Mouse (Mus musculus): ENCODE measurements around the gene Fbxl19. TPM values are rescaled to one million over a fixed set of nuclear protein-coding genes. Genes with fewer than 3 reads are reported as not detected.

The Fbxl19 gene
- polyA plus RNA-seq, 1 experiment from 2014 or later = 10.7 TPM

GRCm38 (mm10) chr7:127746494-127747491, 2.5 kb downstream of the Fbxl19 start:
- ATAC-seq (ENCODE audit: low FRiP score) (peak; percentile 33), DNase-seq (ENCODE audit: low spot score) (peak; percentile 55)
- no peaks in the 10 kb centered on the region for H3K9me3 ChIP-seq (ENCODE audit: control insufficient read depth, low read length)
- peak overlapping the region; percentile 90 for H3K27ac ChIP-seq (ENCODE audit: low read depth, low read length)
- peak overlapping the region; percentile 89 for H3K9ac ChIP-seq (ENCODE audit: low read depth, low read length)
- peak overlapping the region; percentile 90 for H3K4me2 ChIP-seq (replicated peaks; ENCODE audit: low read depth, low read length)
- under 1% methylated on average over 29 of the region's 62 CpGs for WGBS
- H3K27me3 ChIP-seq (ENCODE audit: control insufficient read depth, insufficient read depth, low read length) = no peaks in the 10 kb centered on the region
- H3K4me1 ChIP-seq (replicated peaks; ENCODE audit: control insufficient read depth, insufficient read depth, low read length) = no peaks in the 10 kb centered on the region; the same call in 1 of the 2 replicates
- peaks cover 9% of the 10 kb centered on the region for H3K36me3 ChIP-seq (ENCODE audit: control insufficient read depth, insufficient read depth, low read length)
- peak overlapping the region; percentile 93 for H3K4me3 ChIP-seq (ENCODE audit: low read depth, low read length)

DNA sequence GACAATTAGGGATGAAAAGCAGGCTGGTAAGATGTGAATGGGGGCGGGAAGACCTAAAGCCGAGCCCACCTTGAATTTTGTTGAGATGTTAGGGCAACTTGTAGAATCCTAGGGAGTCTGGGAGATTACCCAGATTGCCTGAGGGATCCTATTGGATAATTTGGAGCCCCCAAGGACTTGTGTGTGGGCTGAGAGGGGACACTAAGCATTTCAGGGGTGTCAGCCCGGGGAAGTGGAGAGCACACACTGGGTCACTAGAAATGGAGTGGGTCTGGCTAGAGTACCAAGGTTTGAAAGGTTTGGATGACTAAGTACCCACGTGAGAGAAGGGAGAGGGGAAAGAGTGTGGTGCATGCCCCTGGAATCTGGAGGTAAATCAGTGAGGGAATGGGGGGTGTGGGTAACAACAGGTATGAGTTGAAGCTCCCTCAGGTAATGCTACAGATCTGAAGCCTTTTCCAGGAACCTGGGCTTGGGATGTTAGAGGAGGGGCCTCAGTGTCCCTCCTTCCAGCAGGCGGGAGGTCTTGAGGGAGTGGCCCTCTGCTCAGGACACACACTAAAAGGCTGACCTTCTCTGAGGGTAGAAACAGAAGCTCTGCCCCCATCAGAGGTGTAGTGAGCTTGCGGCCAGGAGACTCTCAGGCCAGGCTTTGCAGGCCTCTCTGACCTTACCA, 3.4 kb downstream of the Fbxl19 start:
- Histone ChIP-seq H3K4me3 (ENCODE audit: low read depth, low read length) (peak overlapping the region; percentile 93), H3K4me2 (replicated peaks; ENCODE audit: low read depth, low read length) (peak overlapping the region; percentile 90), H3K9me3 (ENCODE audit: control insufficient read depth, low read length) (no peaks in the 10 kb centered on the region), H3K4me1 (replicated peaks; ENCODE audit: control insufficient read depth, insufficient read depth, low read length) (no peaks in the 10 kb centered on the region; the same call in 1 of the 2 replicates), H3K27ac (ENCODE audit: low read depth, low read length) (peak overlapping the region; percentile 21; the same call in 1 of the 2 replicates), H3K36me3 (ENCODE audit: control insufficient read depth, insufficient read depth, low read length) (peaks cover 13% of the 10 kb centered on the region), H3K27me3 (ENCODE audit: control insufficient read depth, insufficient read depth, low read length) (no peaks in the 10 kb centered on the region), H3K9ac (ENCODE audit: low read depth, low read length) (peak overlapping the region; percentile 89)
- ATAC-seq (ENCODE audit: low FRiP score) (no peak), DNase-seq (ENCODE audit: low spot score) (no peak)
- WGBS = 39% methylated on average over 6 of the region's 6 CpGs

GRCm38 (mm10) chr7:127748235-127748560, 3.9 kb downstream of the Fbxl19 start:
- no peak overlapping the region for H3K4me2 ChIP-seq (replicated peaks; ENCODE audit: low read depth, low read length)
- H3K4me3 ChIP-seq (ENCODE audit: low read depth, low read length) = 0 out of 2 replicates have a peak overlapping the region, but pooled peaks have one; percentile 93

GRCm38 (mm10) chr7:127750131-127751127, 6.1 kb downstream of the Fbxl19 start:
- Histone ChIP-seq H3K9me3 (ENCODE audit: control insufficient read depth, low read length) (no peaks in the 10 kb centered on the region), H3K27me3 (ENCODE audit: control insufficient read depth, insufficient read depth, low read length) (no peaks in the 10 kb centered on the region), H3K4me3 (ENCODE audit: low read depth, low read length) (no peak overlapping the region), H3K9ac (ENCODE audit: low read depth, low read length) (no peak overlapping the region), H3K36me3 (ENCODE audit: control insufficient read depth, insufficient read depth, low read length) (peaks cover 13% of the 10 kb centered on the region), H3K4me2 (replicated peaks; ENCODE audit: low read depth, low read length) (no peak overlapping the region), H3K4me1 (replicated peaks; ENCODE audit: control insufficient read depth, insufficient read depth, low read length) (no peaks in the 10 kb centered on the region; the same call in 1 of the 2 replicates), H3K27ac (ENCODE audit: low read depth, low read length) (no peak overlapping the region)
- DNase-seq (ENCODE audit: low spot score) (no peak), ATAC-seq (ENCODE audit: low FRiP score) (no peak)
- 91% methylated on average over 19 of the region's 19 CpGs for WGBS

More at GRCm38 (mm10) chr7:127748235-127748560, 3.9 kb downstream of the Fbxl19 start:
- H3K27me3 ChIP-seq (ENCODE audit: control insufficient read depth, insufficient read depth, low read length) = no peaks in the 10 kb centered on the region
- H3K36me3 ChIP-seq (ENCODE audit: control insufficient read depth, insufficient read depth, low read length) = peaks cover 13% of the 10 kb centered on the region
- H3K4me1 ChIP-seq (replicated peaks; ENCODE audit: control insufficient read depth, insufficient read depth, low read length) = no peaks in the 10 kb centered on the region; the same call in 1 of the 2 replicates
- H3K9ac ChIP-seq (ENCODE audit: low read depth, low read length) = no peak overlapping the region
- H3K9me3 ChIP-seq (ENCODE audit: control insufficient read depth, low read length) = no peaks in the 10 kb centered on the region
- H3K27ac ChIP-seq (ENCODE audit: low read depth, low read length) = no peak overlapping the region; the same call in 1 of the 2 replicates
- DNase-seq (ENCODE audit: low spot score) (no peak), ATAC-seq (ENCODE audit: low FRiP score) (no peak)
- 93% methylated on average over 28 of the region's 28 CpGs for WGBS

DNA sequence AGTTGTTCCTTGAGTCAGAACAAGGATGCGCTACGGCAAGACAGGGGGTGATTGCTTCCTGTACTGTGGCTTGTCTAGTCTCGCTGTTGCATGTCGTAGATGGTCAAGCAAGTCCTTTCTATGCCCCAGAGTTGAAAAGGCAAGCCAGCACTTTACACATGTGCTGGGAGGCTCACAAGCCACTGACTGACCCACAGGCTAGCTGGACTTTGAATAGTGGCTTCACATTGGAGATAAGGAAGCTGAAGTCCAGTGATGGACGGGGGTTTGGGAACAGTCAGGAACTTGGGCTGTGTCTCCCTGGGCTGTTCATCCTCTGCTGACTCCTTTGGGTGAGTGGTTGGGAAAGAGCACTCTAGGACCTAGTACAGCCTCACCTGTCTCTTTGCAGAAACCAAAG, 7.3 kb downstream of the Fbxl19 start:
- Histone ChIP-seq H3K36me3 (ENCODE audit: control insufficient read depth, insufficient read depth, low read length) (peaks cover 13% of the 10 kb centered on the region), H3K27ac (ENCODE audit: low read depth, low read length) (no peak overlapping the region)

DNA sequence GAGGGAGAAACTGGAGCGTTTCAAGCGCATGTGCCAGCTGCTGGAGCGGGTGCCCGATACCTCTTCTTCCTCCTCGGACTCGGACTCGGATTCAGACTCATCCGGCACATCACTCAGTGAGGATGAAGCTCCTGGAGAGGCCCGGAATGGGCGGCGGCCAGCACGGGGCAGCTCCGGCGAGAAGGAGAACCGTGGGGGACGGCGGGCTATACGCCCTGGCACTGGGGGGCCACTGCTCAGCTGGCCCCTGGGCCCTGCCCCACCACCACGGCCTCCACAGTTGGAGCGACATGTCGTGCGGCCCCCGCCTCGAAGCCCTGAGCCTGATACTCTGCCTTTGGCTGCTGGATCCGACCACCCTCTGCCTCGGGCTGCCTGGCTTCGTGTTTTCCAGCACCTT, 7.7 kb downstream of the Fbxl19 start:
- DNase-seq (ENCODE audit: low spot score) = no peak
- Histone ChIP-seq H3K27me3 (ENCODE audit: control insufficient read depth, insufficient read depth, low read length) (no peaks in the 10 kb centered on the region), H3K4me1 (replicated peaks; ENCODE audit: control insufficient read depth, insufficient read depth, low read length) (no peaks in the 10 kb centered on the region; the same call in 1 of the 2 replicates), H3K4me2 (replicated peaks; ENCODE audit: low read depth, low read length) (no peak overlapping the region), H3K4me3 (ENCODE audit: low read depth, low read length) (no peak overlapping the region), H3K9me3 (ENCODE audit: control insufficient read depth, low read length) (no peaks in the 10 kb centered on the region), H3K36me3 (ENCODE audit: control insufficient read depth, insufficient read depth, low read length) (peaks cover 13% of the 10 kb centered on the region), H3K9ac (ENCODE audit: low read depth, low read length) (no peak overlapping the region), H3K27ac (ENCODE audit: low read depth, low read length) (no peak overlapping the region)
- no peak for ATAC-seq (ENCODE audit: low FRiP score)
- WGBS = 94% methylated on average over 27 of the region's 27 CpGs

More for the DNA sequence above, 7.3 kb downstream of the Fbxl19 start:
- Histone ChIP-seq H3K4me2 (replicated peaks; ENCODE audit: low read depth, low read length) (no peak overlapping the region), H3K9ac (ENCODE audit: low read depth, low read length) (no peak overlapping the region), H3K27me3 (ENCODE audit: control insufficient read depth, insufficient read depth, low read length) (no peaks in the 10 kb centered on the region), H3K4me1 (replicated peaks; ENCODE audit: control insufficient read depth, insufficient read depth, low read length) (no peaks in the 10 kb centered on the region; the same call in 1 of the 2 replicates), H3K4me3 (ENCODE audit: low read depth, low read length) (no peak overlapping the region), H3K9me3 (ENCODE audit: control insufficient read depth, low read length) (no peaks in the 10 kb centered on the region)
- DNase-seq (ENCODE audit: low spot score) (no peak), ATAC-seq (ENCODE audit: low FRiP score) (no peak)
- WGBS = 94% methylated on average over 5 of the region's 5 CpGs

- WGBS = 82% methylated on average over 5 of the region's 5 CpGs
- Histone ChIP-seq H3K9ac (ENCODE audit: low read depth, low read length) (no peak overlapping the region), H3K4me3 (ENCODE audit: low read depth, low read length) (no peak overlapping the region), H3K4me2 (replicated peaks; ENCODE audit: low read depth, low read length) (no peak overlapping the region), H3K9me3 (ENCODE audit: control insufficient read depth, low read length) (no peaks in the 10 kb centered on the region), H3K36me3 (ENCODE audit: control insufficient read depth, insufficient read depth, low read length) (peaks cover 17% of the 10 kb centered on the region), H3K27me3 (ENCODE audit: control insufficient read depth, insufficient read depth, low read length) (no peaks in the 10 kb centered on the region), H3K27ac (ENCODE audit: low read depth, low read length) (no peak overlapping the region), H3K4me1 (replicated peaks; ENCODE audit: control insufficient read depth, insufficient read depth, low read length) (no peaks in the 10 kb centered on the region)
- DNase-seq (ENCODE audit: low spot score) (no peak), ATAC-seq (ENCODE audit: low FRiP score) (no peak)
Measured at GRCm38 (mm10) chr7:127753158-127753557, 8.8 kb downstream of the Fbxl19 start.

DNA sequence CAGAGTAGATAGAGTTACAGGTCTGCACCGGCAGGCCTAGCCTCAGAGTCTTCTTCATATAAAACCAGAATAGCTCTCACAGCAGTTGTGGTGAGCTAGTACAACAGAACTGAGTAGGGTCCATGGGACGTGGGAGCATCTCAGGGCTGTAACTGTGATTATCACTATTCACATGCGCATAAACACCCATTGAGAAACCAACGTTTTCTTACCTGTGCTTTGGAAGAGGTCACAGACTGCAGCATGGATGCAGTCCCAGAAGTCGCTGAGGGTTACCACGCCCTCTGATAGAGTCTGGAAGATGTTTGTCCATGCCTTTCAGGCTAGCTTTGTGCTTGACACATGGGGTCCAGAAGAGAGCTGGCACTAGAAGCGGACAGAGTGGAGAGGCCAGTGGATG, 9.4 kb downstream of the Fbxl19 start:
- H3K36me3 ChIP-seq (ENCODE audit: control insufficient read depth, insufficient read depth, low read length) = peaks cover 17% of the 10 kb centered on the region
- DNase-seq (ENCODE audit: low spot score) (no peak), ATAC-seq (ENCODE audit: low FRiP score) (no peak)
- no peaks in the 10 kb centered on the region for H3K27me3 ChIP-seq (ENCODE audit: control insufficient read depth, insufficient read depth, low read length)
- H3K4me3 ChIP-seq (ENCODE audit: low read depth, low read length) = no peak overlapping the region
- no peaks in the 10 kb centered on the region for H3K4me1 ChIP-seq (replicated peaks; ENCODE audit: control insufficient read depth, insufficient read depth, low read length)
- no peaks in the 10 kb centered on the region for H3K9me3 ChIP-seq (ENCODE audit: control insufficient read depth, low read length)
- no peak overlapping the region for H3K27ac ChIP-seq (ENCODE audit: low read depth, low read length)
- WGBS = 92% methylated on average over 7 of the region's 7 CpGs
- H3K4me2 ChIP-seq (replicated peaks; ENCODE audit: low read depth, low read length) = no peak overlapping the region
- H3K9ac ChIP-seq (ENCODE audit: low read depth, low read length) = no peak overlapping the region

Data from hindbrain, embryonic 11.5 days (tissue).